Mouse (Mus musculus) left cerebral cortex, adult 2 months (tissue): ENCODE results near the gene Mfap4. TPM values are rescaled to one million over a fixed set of nuclear protein-coding genes. Genes with fewer than 3 reads are reported as not detected.

Experiments used
- DNase-seq, 2 experiments: peaks; one replicate each; pipeline ENCODE4 v3.0.0; 2021 to 2022; ENCODE audit warnings: low spot score in 2 of 2, mixed read lengths in 1 of 2; ENCODE audit errors: extremely low spot score in 1 of 2
- H3K27ac ChIP-seq: fragments of 200-600 bp; 2 replicates; pipeline ENCODE4 v1.8.1; 2022
- H3K4me3 ChIP-seq: fragments of 200-600 bp; 2 replicates; pipeline ENCODE4 v1.8.1; 2022
- CTCF ChIP-seq: fragments of 200-600 bp; IDR thresholded peaks from 2 replicates; pipeline ENCODE4 v1.8.1; 2022; ENCODE audit warnings: antibody characterized with exemption, mild to moderate bottlenecking, moderate library complexity
- intact Hi-C: fragments of 180-260 bp; cut with DNase I; formaldehyde crosslinking; loops from one replicate; pipeline ENCODE4 v1.15.1; 2025
- total RNA-seq, 2 experiments: library from RNA; stranded (reverse); gene quantifications; 2 replicates each; pipeline ENCODE4 v1.2.3; 2021

The Mfap4 gene
- total RNA-seq, 2 experiments from 2014 or later, result 2.5 to 2.7 TPM

DNA sequence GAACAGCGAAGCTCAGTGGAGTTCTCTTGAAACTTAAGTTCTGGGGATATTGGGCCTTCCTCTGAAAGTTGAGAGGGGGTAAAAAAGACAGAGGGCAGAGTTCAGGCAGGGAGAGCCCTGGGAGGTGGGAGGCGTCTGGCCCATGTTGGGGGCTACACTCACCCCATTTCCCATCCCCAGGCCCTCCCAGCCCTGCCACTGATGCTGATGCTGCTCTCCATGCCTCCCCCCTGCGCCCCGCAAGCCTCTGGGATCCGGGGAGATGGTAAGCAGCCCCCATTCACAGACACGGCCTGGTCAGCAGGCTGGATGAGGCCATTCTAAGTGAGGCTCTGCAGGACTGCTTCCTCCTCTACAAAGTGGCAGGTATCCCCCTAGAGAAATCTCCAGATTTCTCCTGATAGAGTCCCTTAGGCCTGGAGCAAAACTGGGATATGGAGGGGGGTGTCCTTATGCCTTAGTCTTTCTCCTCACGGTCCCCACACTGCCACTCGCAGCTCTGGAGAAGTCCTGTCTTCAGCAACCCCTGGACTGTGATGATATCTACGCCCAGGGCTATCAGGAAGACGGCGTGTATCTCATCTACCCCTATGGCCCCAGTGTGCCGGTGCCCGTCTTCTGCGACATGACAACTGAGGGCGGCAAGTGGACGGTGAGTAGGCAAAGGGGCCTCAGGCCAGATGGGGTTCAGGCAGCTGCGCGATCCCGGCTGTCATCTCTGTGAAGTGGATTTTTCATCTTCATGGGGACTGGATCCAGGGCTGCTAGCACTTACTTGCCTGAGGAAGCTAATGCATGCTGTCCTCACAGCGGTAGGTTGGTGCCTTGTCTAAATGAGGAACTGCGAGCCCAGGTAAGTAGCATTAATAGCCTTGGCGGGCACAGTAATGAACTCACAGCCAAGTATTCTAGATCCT lies 568 bp downstream of the Mfap4 start:
- TF ChIP-seq CTCF, result no peak
- no peak overlapping the region for H3K27ac ChIP-seq
- intact Hi-C loops, result no loop called here
- DNase-seq, result no peak
- no peak overlapping the region for H3K4me3 ChIP-seq

DNA sequence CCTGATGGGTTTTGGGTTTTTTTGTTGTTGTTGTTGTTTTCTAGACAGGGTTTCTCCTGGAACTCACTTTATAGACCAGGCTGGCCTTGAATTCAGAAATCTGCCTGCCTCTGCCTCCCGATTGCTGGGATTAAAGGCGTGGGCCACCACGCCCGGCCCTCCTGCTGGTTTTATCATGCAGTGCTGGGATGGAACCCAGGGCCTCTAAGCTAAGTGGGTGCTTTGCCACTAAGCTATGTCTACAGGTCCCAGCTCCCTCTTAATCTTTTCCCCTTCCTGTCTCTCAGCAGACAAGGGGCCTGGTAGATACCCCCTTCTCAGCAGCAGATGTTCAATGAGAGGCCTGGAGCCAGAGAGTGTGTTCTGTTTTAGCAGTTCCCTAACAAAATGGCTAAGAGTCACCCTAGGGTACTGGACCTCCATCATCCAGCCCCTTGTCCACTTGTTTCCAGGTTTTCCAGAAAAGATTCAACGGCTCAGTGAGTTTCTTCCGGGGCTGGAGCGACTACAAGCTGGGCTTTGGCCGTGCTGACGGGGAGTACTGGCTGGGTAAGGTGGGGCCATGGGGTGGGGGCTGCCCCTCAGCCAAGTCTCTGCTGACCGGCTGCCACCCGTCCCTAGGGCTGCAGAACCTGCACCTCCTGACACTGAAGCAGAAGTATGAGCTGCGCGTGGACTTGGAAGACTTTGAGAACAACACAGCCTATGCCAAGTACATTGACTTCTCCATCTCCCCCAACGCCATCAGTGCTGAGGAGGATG lies 1.4 kb downstream of the Mfap4 start:
- intact Hi-C loops, result no loop called here
- Histone ChIP-seq H3K4me3 (no peak overlapping the region), H3K27ac (no peak overlapping the region)
- DNase-seq, result no peak
- no peak for TF ChIP-seq CTCF

DNA sequence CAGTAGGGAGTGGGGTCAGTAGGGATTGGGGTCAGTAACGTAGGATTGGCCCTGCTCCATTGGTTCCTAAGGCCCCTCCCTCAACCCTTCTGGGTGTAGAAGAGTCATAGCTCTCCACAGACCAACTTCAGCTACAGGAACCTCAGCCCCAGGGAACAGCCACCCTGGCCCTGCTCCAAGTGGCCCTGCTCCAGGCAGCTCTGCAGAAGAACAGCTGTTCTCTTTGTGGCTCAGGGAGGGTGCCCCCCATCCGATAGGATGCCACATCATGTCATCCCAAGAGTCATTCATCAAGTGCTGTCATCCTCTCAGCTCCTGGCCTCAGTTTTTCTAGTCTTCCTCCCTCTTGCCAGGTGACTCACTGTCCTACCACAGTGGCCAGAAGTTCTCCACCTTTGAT lies 2.2 kb downstream of the Mfap4 start:
- no peak for DNase-seq
- intact Hi-C loops, result no loop called here
- TF ChIP-seq CTCF, result no peak
- Histone ChIP-seq H3K27ac (no peak overlapping the region), H3K4me3 (no peak overlapping the region)

DNA sequence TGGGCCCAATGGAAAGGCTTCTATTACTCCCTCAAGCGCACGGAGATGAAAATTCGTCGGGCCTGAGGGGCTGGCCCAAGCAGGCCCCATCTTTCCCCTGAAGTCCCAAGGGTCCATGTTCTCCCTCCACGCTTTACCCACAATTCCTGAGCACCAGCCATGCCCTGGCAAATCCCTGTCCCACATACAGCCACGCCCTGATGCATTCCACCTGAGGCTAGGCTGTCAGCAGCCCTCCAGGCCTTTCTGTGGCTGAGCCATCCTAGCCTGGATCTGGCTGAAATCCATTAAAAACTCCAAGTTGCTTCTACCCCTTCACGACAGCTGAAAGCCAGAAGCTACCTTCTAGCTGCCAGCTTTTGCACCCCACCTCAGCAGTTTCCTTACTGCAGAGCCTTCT lies 2.7 kb downstream of the Mfap4 start:
- Histone ChIP-seq H3K4me3 (no peak overlapping the region), H3K27ac (no peak overlapping the region)
- intact Hi-C loops, result no loop called here
- DNase-seq, result no peak
- TF ChIP-seq CTCF, result no peak

DNA sequence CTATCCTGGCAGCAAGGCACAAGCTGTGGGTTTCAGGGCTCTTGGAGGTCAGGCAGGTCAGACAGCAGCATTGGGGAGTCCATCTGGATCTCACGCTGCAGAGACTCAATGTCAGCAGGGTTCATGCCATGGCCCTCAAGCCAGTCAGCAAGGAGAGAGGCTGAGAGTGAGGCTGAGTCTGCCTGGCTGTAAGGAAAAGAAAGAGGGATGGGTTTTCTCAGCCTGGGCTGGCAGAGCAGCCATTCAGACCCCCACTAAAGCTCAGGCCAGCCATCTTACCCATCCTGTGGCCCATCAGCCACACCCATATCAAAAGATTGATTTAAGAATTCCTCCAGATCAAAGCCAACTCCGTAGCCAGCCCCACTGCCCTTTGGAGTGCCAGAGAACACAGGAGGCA lies 3.9 kb downstream of the Mfap4 start:
- no peak for TF ChIP-seq CTCF
- no peak overlapping the region for H3K27ac ChIP-seq
- no peak overlapping the region for H3K4me3 ChIP-seq
- intact Hi-C loops, result no loop called here
- DNase-seq, result no peak

DNA sequence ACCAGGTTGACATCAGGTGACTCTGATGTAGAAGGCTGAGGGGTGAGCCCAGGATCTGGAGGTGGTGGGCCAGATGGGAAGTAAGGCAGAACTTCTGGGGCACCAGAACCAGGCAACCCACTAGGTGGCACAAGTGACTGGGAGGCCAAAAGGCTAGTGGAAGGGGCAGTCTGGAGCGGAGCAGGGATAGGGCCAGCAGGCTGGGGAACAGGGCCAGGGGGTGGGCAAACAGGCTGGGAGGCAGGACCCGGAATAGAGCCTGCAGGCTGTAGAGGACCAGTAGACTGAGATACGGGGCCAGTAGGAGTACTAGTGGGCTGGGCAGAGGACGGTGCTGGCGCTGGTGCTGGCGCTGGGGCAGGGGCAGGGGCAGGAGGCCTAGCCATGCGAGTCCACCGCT lies 4.6 kb downstream of the Mfap4 start:
- Histone ChIP-seq H3K27ac (no peak overlapping the region), H3K4me3 (no peak overlapping the region)
- DNase-seq, result no peak
- intact Hi-C loops, result no loop called here
- no peak for TF ChIP-seq CTCF

DNA sequence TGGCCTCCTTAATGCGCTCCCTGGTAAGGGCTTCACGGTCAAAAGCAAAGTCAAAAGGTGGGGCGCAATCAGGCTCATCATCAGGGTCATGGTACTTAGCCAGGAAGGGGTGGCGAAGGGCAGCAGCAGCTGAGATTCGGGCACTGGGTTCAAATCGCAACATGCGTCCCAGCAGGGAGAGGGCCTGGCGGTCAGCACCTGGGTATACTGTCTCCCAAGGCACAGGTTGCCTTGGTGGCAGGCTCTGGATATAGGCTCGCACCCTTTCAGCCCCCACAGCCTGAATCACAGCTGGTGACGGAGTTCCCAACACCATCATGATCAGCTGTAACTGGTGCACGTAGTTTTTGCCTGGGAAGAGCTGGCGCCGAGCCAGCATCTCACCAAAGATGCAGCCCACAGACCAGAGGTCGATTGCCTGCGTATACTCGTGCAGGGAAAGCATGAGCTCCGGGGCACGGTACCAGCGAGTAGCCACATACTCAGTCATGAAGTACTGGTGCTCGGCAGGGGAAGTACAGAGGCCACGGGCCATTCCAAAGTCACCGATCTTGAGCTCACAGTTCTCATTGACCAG lies 5.8 kb downstream of the Mfap4 start:
- intact Hi-C loops, result no loop called here

DNA sequence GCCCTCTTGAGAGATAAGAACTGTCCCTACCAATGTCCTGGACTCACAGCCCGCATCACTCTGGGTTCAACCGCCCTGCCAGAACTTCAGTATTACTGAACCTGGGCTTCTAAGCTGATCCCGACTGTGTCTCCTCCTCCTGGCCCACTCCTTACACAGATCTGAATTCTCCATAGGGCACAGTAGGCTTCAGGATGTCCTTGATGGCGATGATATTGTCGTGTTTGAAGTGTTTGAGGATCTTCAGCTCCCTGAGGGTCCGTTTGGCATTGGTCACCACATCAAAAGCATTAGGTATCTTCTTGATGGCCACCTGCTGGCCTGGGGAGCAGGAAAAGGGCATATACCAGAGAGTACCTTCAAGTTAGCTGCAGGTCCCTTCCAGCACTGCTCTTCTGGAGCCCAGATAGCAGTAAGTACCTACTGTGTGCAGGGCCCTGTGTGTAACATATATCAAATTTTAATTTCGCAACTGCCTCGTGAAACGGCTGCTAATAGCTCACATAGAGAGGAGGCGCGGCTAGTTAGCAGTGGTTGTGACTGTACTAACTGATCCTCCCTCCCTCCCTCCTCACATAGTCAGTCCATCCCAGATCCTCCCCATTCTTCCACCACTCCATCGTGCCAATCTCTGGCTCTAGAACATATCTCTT lies 7.6 kb downstream of the Mfap4 start:
- no peak for TF ChIP-seq CTCF
- H3K4me3 ChIP-seq, result peak overlapping the region; percentile 80
- no peak for DNase-seq
- intact Hi-C loops, result loop anchor here (1.0 kb wide), 1 partner anchor 39 kb away; the partner anchor contains the start of gene Rnf112
- peak overlapping the region; percentile 50 for H3K27ac ChIP-seq

More for the DNA sequence above, 5.8 kb downstream of the Mfap4 start:
- no peak for DNase-seq
- H3K4me3 ChIP-seq, result no peak overlapping the region
- TF ChIP-seq CTCF, result no peak
- H3K27ac ChIP-seq, result no peak overlapping the region

DNA sequence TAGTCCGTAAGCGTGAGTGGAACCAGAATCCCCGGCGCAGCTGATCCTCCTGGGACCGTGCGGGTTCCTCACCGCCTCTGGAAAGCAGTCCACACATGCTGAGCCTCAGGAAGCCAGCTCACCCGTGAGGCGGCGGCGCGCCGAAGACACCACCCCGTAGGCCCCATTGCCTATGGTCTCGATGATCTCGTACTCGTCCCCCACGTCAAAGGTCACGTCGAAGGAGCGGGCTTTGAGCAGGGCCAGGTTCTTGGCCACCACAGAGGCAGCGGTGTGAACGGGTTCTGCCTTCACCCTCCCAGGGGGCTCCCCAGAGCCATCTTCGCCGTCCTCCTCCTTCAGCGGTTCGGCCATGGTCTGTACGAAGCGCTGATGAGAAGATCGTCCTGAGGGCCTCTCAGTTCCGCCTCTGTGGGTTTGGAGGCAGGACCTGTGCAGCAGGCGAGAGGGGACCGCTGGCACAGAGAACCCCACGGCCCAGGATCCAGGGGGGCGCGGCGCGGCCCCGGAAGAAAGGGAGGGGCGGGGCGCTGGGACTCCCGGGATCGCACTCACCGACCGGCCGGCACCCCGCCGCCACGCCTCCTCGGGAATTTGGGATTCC lies 8.4 kb downstream of the Mfap4 start:
- no peak for TF ChIP-seq CTCF
- Histone ChIP-seq H3K4me3 (peak overlapping the region; percentile 80), H3K27ac (peak overlapping the region; percentile 50)
- intact Hi-C loops, result loop anchor here (1.0 kb wide), 1 partner anchor 39 kb away; the partner anchor contains the start of gene Rnf112
- peak in 1 of 2 experiments; percentile 45 for DNase-seq

DNA sequence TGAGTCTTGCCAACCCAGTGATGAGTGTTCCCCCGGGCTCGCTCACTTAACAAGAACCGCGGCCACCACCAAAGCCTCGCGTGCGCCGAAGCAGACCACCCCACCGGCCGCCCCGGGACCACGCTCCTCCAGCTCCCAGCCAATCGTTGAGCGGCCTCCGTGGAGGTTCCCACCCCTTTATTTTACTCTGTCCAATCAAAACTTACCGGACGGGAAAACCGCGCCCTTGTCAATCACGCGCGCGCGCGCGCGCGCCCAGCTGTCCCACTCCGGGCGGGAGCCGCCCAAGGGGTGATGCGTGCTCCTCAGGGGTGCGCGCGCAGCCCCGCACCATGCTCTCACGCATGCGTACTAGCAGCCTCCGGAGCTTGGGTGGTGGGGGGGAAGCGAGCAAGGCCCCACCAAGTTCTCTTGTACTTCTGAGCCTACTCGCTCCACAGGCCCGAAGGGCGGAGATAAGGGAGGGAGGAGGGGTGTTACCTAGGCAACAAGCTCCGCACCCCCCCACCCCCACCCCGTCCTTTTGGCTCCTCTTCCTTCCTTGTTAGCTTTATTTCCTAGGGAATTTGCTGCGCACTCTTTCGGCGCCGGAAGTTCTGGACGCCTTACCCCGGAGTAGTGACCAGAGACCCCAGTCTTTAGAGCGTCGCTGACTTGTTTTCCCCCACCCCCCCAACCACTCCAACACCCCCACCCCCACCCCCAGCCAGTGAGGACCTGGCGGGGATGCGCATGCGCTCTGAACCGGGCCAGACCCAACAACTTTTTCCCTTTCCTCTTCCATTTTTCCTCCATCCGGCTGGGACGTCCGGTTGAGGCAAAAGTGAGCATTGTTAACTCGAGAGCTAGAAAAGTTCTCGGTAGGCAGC lies 9.1 kb downstream of the Mfap4 start, which contains the start of gene Mapk7:
TSS of gene Mapk7 (minus strand) at position 278 of the 869 bp plus-strand sequence.
- intact Hi-C loops, result no loop called here
- Histone ChIP-seq H3K4me3 (peak within 1 kb of the TSS; percentile 80), H3K27ac (peak within 1 kb of the TSS; percentile 85)
- no peak for TF ChIP-seq CTCF
- peak; percentile 94 to 97 for DNase-seq
